Mouse (Mus musculus) liver, adult 2 months (tissue): Measurements from ENCODE around the gene Celf1.

Experiments used
- CTCF ChIP-seq: fragments of 200-500 bp; IDR thresholded peaks from 2 replicates; pipeline ENCODE4 v1.5.1; 2011; ENCODE audit warnings: low read depth, low read length, control low read depth
- POLR2A ChIP-seq: fragments of 200-500 bp; IDR thresholded peaks from 2 replicates; pipeline ENCODE4 v1.6.1; 2011; ENCODE audit warnings: low read length, control low read depth; ENCODE audit not compliant: insufficient read depth; ENCODE audit errors: extremely low read depth

- TF ChIP-seq POLR2A (0 out of 2 replicates have a peak, but pooled peaks have one; percentile 1), CTCF (no peak)
These were observed 7.9 kb upstream of the Celf1 start for GRCm38 (mm10) chr2:90932273-90932672.
